23 mouse cellular contexts compared by ENCODE assay signal in the genomic region with DNA sequence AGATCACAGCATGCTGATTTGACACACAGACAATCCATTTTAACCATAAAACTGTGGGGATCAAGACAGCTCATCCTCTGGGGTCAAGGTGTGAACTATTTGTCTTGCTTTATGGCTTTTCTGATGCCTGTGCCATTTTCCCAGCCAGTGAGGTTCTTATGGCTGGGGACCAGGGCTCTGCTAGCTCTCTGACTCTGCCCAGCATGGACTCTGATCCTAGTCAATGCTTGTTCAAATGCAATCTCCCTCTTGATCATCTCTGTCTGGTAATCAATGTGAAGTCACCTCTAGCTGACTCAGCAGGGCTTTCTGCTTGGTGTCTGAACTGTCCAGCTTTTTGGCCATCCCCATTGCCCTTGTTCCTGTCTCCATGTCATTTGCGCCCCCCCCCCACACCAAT.
"Had no signal": no experiment of that assay in that cellular context is flagged by ENCODE, and none has a peak within 500 bp of the region (broad histone marks: within the 10 kb centered on the region; RNA-seq: fewer than 3 reads in every experiment).

No protein-coding gene starts in this region.

- DNase-seq: gastrocnemius, postnatal 14 days; gastrocnemius, postnatal 36 days; heart, postnatal 14 days; heart, postnatal 36 days; kidney, adult 2 months; kidney, adult 9 months; kidney, postnatal 14 days; kidney, postnatal 36 days; layer of hippocampus, adult 9-11 months; layer of hippocampus, postnatal 36 days; liver, embryonic 13.5 days; lung, adult 18-20 months had no signal

- H3K27ac ChIP-seq: heart, embryonic 13.5 days; heart, embryonic 15.5 days; hindbrain, embryonic 13.5 days; hindbrain, embryonic 15.5 days; hindbrain, postnatal 0 days; kidney, embryonic 15.5 days; kidney, postnatal 0 days; limb, embryonic 10.5 days; limb, embryonic 12.5 days; liver, embryonic 13.5 days; liver, embryonic 15.5 days had no signal

- H3K27me3 ChIP-seq: heart, embryonic 13.5 days; heart, embryonic 15.5 days; hindbrain, embryonic 13.5 days; hindbrain, embryonic 15.5 days; kidney, embryonic 15.5 days; limb, embryonic 12.5 days; liver, embryonic 13.5 days; liver, embryonic 15.5 days had no signal

- H3K9me3 ChIP-seq: heart, embryonic 13.5 days; heart, embryonic 15.5 days; hindbrain, embryonic 13.5 days; hindbrain, embryonic 15.5 days; kidney, embryonic 15.5 days; limb, embryonic 10.5 days; limb, embryonic 12.5 days; liver, embryonic 13.5 days; liver, embryonic 15.5 days had no signal

- H3K4me1 ChIP-seq: heart, embryonic 13.5 days; heart, embryonic 15.5 days; hindbrain, embryonic 13.5 days; hindbrain, embryonic 15.5 days; kidney, embryonic 15.5 days; limb, embryonic 10.5 days; limb, embryonic 12.5 days; liver, embryonic 13.5 days; liver, embryonic 15.5 days had no signal

- ATAC-seq: hindbrain, postnatal 0 days had no signal

- H3K9ac ChIP-seq: heart, embryonic 13.5 days; heart, embryonic 15.5 days; hindbrain, embryonic 13.5 days; hindbrain, embryonic 15.5 days; kidney, embryonic 15.5 days; limb, embryonic 12.5 days; liver, embryonic 13.5 days; liver, embryonic 15.5 days had no signal

- H3K4me2 ChIP-seq: heart, embryonic 11.5 days; heart, embryonic 13.5 days; heart, embryonic 15.5 days; hindbrain, embryonic 13.5 days; hindbrain, embryonic 15.5 days; kidney, embryonic 15.5 days; limb, embryonic 12.5 days; liver, embryonic 13.5 days; liver, embryonic 15.5 days had no signal

- H3K4me3 ChIP-seq: heart, embryonic 13.5 days; heart, embryonic 15.5 days; hindbrain, embryonic 13.5 days; hindbrain, embryonic 15.5 days; kidney, embryonic 15.5 days; limb, embryonic 10.5 days; limb, embryonic 12.5 days; liver, embryonic 13.5 days; liver, embryonic 15.5 days had no signal

- H3K36me3 ChIP-seq: heart, embryonic 13.5 days; heart, embryonic 15.5 days; hindbrain, embryonic 13.5 days; hindbrain, embryonic 15.5 days; kidney, embryonic 15.5 days; limb, embryonic 10.5 days; limb, embryonic 12.5 days; liver, embryonic 13.5 days; liver, embryonic 15.5 days had no signal
